Mouse (Mus musculus): Measurements from ENCODE around the gene Kdelc1. TPM values are rescaled to one million over a fixed set of nuclear protein-coding genes. Genes with fewer than 3 reads are reported as not detected.
A peak's percentile ranks its signal among the peaks of the same experiment; 100 is the strongest.

Kdelc1 gene
- 10 to 100 TPM; 17.1 to 18.0 TPM for polyA plus RNA-seq (2017; shearing (Covaris generic))

GRCm38 (mm10) chr1:44118239-44119054, at the start of gene Kdelc1, which contains the start of gene Bivm:
Kdelc1 (minus strand) TSS chr1:44118808.
Bivm (plus strand) TSS chr1:44118957.
- peak; percentile 82 for ATAC-seq

- no peak for ATAC-seq
Measured at GRCm38 (mm10) chr1:44167859-44168383, 49.3 kb upstream of the Kdelc1 start.

- no peak for ATAC-seq
Measured at GRCm38 (mm10) chr1:44162389-44162788, 43.8 kb upstream of the Kdelc1 start.

GRCm38 (mm10) chr1:44161818-44162217, 43.2 kb upstream of the Kdelc1 start:
- ATAC-seq, result no peak

- ATAC-seq, result no peak
Measured at GRCm38 (mm10) chr1:44158317-44158716, 39.7 kb upstream of the Kdelc1 start.

GRCm38 (mm10) chr1:44155287-44155686, 36.7 kb upstream of the Kdelc1 start:
- ATAC-seq, result peak; percentile 72

GRCm38 (mm10) chr1:44148706-44149105, 30.1 kb upstream of the Kdelc1 start:
- ATAC-seq, result no peak

GRCm38 (mm10) chr1:44147563-44148381, 29.2 kb upstream of the Kdelc1 start, which contains the start of gene Ercc5:
Ercc5 (plus strand) TSS chr1:44147744.
- peak; percentile 96 for ATAC-seq

GRCm38 (mm10) chr1:44142747-44143146, 24.1 kb upstream of the Kdelc1 start:
- no peak for ATAC-seq

- ATAC-seq, result no peak
Measured at GRCm38 (mm10) chr1:44140232-44140631, 21.6 kb upstream of the Kdelc1 start.

GRCm38 (mm10) chr1:44129929-44130581, 11.4 kb upstream of the Kdelc1 start:
- ATAC-seq, result no peak

- ATAC-seq, result no peak
Measured at GRCm38 (mm10) chr1:44125590-44125989, 7.0 kb upstream of the Kdelc1 start.

- peak; percentile 65 for ATAC-seq
Measured at GRCm38 (mm10) chr1:44122256-44122655, 3.6 kb upstream of the Kdelc1 start.

GRCm38 (mm10) chr1:44120074-44120406, 1.4 kb upstream of the Kdelc1 start:
- ATAC-seq, result no peak

- peak; percentile 43 for ATAC-seq
Measured at GRCm38 (mm10) chr1:44119201-44120073, 829 bp upstream of the Kdelc1 start.

- no peak for ATAC-seq
Measured at GRCm38 (mm10) chr1:44117571-44117970, 1.0 kb downstream of the Kdelc1 start.

- no peak for ATAC-seq
Measured at GRCm38 (mm10) chr1:44102939-44103338, 15.7 kb downstream of the Kdelc1 start.

GRCm38 (mm10) chr1:44102259-44102717, 16.3 kb downstream of the Kdelc1 start, which contains the start of gene Tex30:
Tex30 (minus strand) TSS chr1:44102441.
- peak; percentile 90 for ATAC-seq

GRCm38 (mm10) chr1:44101448-44102225, 17.0 kb downstream of the Kdelc1 start:
- ATAC-seq, result peak; percentile 60

GRCm38 (mm10) chr1:44064625-44065024, 54.0 kb downstream of the Kdelc1 start:
- ATAC-seq, result peak; percentile 92

GRCm38 (mm10) chr1:44063439-44063838, 55.2 kb downstream of the Kdelc1 start:
- no peak for ATAC-seq

Measured in CD4-positive, CD25-positive, alpha-beta regulatory T cell, adult 4 months (primary cell).